Mouse (Mus musculus): ENCODE data around the gene Dnajc19. TPM values are rescaled to one million over a fixed set of nuclear protein-coding genes. Genes with fewer than 3 reads are reported as not detected.

Dnajc19 gene
- polyA plus RNA-seq, 1 experiment from 2014 or later = 90.9 TPM

DNA sequence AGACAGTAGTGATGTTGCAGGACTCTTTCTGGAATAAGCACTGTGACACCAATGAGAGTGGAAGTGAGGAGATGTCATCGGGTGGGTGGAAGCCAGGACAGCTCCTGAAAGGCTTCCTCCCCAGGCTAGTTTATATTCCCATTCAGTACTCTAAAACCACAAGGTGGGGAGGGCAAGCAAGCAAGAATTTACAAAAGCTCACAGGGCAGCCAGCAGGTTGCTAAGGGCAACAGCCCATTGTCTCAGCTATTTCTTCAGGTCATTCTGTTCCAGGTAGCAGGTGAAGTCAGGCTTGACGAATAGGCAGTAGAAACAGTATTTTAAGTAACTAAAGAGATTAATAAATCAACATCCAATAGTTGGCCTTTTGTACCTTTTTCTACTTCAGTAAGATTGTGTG is 74.8 kb downstream of the Dnajc19 start:
- POLR2A ChIA-PET = interaction anchor here (0.6 kb wide), 1 partner anchor 1445 kb away, joined by 3 read pairs; no protein-coding TSS in a partner anchor
- in situ Hi-C loops (cut with MboI; ENCODE audit: low pct_unique_long_range_greater_than_20kb) = no loop called here
- no peak for TF ChIP-seq CTCF (IDR thresholded peaks at IDR 0.05)
- CTCF ChIA-PET = interaction anchor here (1.2 kb wide), 1 partner anchor 11 kb away, joined by 3 read pairs; no protein-coding TSS in a partner anchor
- ATAC-seq (no peak), DNase-seq (ENCODE audit: low read depth, low spot score) (no peak)
- H3K27me3 ChIP-seq = peaks cover 15% of the 10 kb centered on the region

Other genes starting within 250 kb of the Dnajc19 start
- gene Ccdc39, start 237.0 kb downstream of the Dnajc19 start, polyA plus RNA-seq (2021) = 19.1 TPM
- gene Fxr1, start 61.4 kb downstream of the Dnajc19 start, polyA plus RNA-seq (2021) = 206 TPM